ENCODE assay signal across 51 mouse cellular contexts in the genomic region with DNA sequence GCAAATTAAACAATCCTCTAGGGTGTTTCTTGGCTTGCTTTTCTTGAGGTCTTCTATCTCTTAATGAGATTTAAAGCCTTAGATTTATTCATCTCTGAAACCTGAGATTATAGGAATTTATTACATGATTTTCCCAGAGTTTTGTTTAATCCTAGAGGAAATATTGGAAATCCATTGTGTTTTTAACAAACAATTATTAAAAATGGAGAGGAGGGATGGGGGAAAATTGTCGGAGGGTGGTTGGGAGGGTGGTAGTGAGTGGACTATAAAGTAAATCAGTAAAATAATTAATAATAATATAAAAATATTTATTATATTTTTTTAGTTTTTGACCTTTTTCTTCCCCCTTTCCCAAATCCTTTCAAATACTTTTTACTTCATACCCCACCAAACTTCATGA. TPM values are rescaled to one million over a fixed set of nuclear protein-coding genes. Genes with fewer than 3 reads are reported as not detected.
"Had no signal": no experiment of that assay in that cellular context is flagged by ENCODE, and none has a peak within 500 bp of the region (broad histone marks: within the 10 kb centered on the region; RNA-seq: fewer than 3 reads in every experiment).

A gene (minus strand): TSS at position 101 of the 400 bp plus-strand sequence.

- H3K4me2 ChIP-seq: heart, embryonic 11.5 days; heart, embryonic 12.5 days; heart, embryonic 13.5 days; heart, embryonic 15.5 days; hindbrain, embryonic 12.5 days; hindbrain, embryonic 14.5 days; hindbrain, embryonic 15.5 days; intestine, embryonic 15.5 days; kidney, embryonic 15.5 days had no signal

- H3K9ac ChIP-seq: heart, embryonic 12.5 days; heart, embryonic 13.5 days; heart, embryonic 15.5 days; hindbrain, embryonic 12.5 days; hindbrain, embryonic 14.5 days; hindbrain, embryonic 15.5 days; intestine, embryonic 15.5 days; kidney, embryonic 15.5 days had no signal

- H3K4me1 ChIP-seq: heart, embryonic 10.5 days; heart, embryonic 12.5 days; heart, embryonic 13.5 days; heart, embryonic 15.5 days; hindbrain, embryonic 10.5 days; hindbrain, embryonic 12.5 days; hindbrain, embryonic 15.5 days; intestine, embryonic 15.5 days; kidney, embryonic 15.5 days had no signal

- DNase-seq: heart, postnatal 10 days; heart, postnatal 14 days; heart, postnatal 36 days; heart, postnatal 4 days; kidney, adult 11 months; kidney, adult 18-20 months; kidney, adult 2 months; kidney, adult 8-10 months; kidney, adult 9 months; kidney, postnatal 10 days; kidney, postnatal 14 days; kidney, postnatal 25 days; kidney, postnatal 36 days; kidney, postnatal 4 days; layer of hippocampus, adult 9-11 months; layer of hippocampus, postnatal 36 days had no signal

- H3K4me3 ChIP-seq: heart, embryonic 10.5 days; heart, embryonic 12.5 days; heart, embryonic 13.5 days; heart, embryonic 15.5 days; hindbrain, embryonic 10.5 days; hindbrain, embryonic 12.5 days; hindbrain, embryonic 15.5 days; intestine, embryonic 15.5 days; kidney, embryonic 15.5 days; layer of hippocampus, adult 2 months; left cerebral cortex, adult 2 months had no signal

- H3K27ac ChIP-seq: heart, embryonic 10.5 days; heart, embryonic 13.5 days; heart, embryonic 15.5 days; hindbrain, embryonic 10.5 days; hindbrain, embryonic 12.5 days; hindbrain, embryonic 14.5 days; hindbrain, embryonic 15.5 days; intestine, embryonic 15.5 days; kidney, embryonic 15.5 days; kidney, postnatal 0 days; layer of hippocampus, adult 2 months; left cerebral cortex, adult 2 months had no signal

- H3K27me3 ChIP-seq: heart, embryonic 12.5 days; heart, embryonic 13.5 days; heart, embryonic 15.5 days; hindbrain, embryonic 12.5 days; hindbrain, embryonic 15.5 days; intestine, embryonic 15.5 days; kidney, embryonic 15.5 days had no signal

- H3K36me3 ChIP-seq: heart, embryonic 10.5 days; heart, embryonic 12.5 days; heart, embryonic 13.5 days; heart, embryonic 15.5 days; hindbrain, embryonic 10.5 days; hindbrain, embryonic 12.5 days; hindbrain, embryonic 15.5 days; intestine, embryonic 15.5 days; kidney, embryonic 15.5 days had no signal

- ATAC-seq: hindbrain, embryonic 16.5 days; inflammation-experienced regulatory T-cells, adult 6 months; intestine, embryonic 15.5 days; intestine, embryonic 16.5 days; intestine, postnatal 0 days had no signal

- H3K9me3 ChIP-seq: heart, embryonic 10.5 days; heart, embryonic 12.5 days; heart, embryonic 13.5 days; heart, embryonic 15.5 days; hindbrain, embryonic 10.5 days; hindbrain, embryonic 12.5 days; hindbrain, embryonic 15.5 days; intestine, embryonic 15.5 days; kidney, embryonic 15.5 days had no signal

RNA-seq across cellular contexts. Expression of the gene that starts here (rescaled TPM):
- total RNA-seq: heart, postnatal 10 days; heart, postnatal 14 days; heart, postnatal 25 days; heart, postnatal 36 days; heart, postnatal 4 days; hematopoietic stem cell, adult 5-6 weeks; layer of hippocampus, adult 18-20 months; layer of hippocampus, adult 2 months; layer of hippocampus, adult 8-10 months; layer of hippocampus, postnatal 10 days; layer of hippocampus, postnatal 14 days; layer of hippocampus, postnatal 25 days; layer of hippocampus, postnatal 36 days; left cerebral cortex, adult 18-20 months; left cerebral cortex, adult 2 months; left cerebral cortex, adult 8-10 months had no signal
- polyA plus RNA-seq: heart, embryonic 10.5 days; heart, embryonic 11.5 days; heart, embryonic 12.5 days; heart, embryonic 13.5 days; heart, embryonic 14.5 days; heart, embryonic 15.5 days; heart, embryonic 16.5 days; heart, postnatal 0 days; hindbrain, embryonic 10.5 days; hindbrain, embryonic 11.5 days; hindbrain, embryonic 12.5 days; hindbrain, embryonic 14.5 days; hindbrain, embryonic 15.5 days; hindbrain, embryonic 16.5 days; inflammation-experienced regulatory T-cells, adult 6 months; intestine, embryonic 14.5 days; intestine, embryonic 15.5 days; intestine, embryonic 16.5 days; intestine, postnatal 0 days; kidney, adult 2 months; kidney, embryonic 14.5 days; kidney, embryonic 15.5 days; kidney, embryonic 16.5 days; kidney, postnatal 0 days; large intestine, adult 2 months had no signal
